Mouse (Mus musculus) megakaryocyte, embryonic 14.5 days (primary cell): ENCODE measurements at regions not wholly inside any gene's neighbourhood (a gene's known extent, or its start where the extent isn't known, plus 50 kb on each side); places are given as distances from the start of the nearest gene placed in this dataset.

Experiments used
- FLI1 ChIP-seq: IDR thresholded peaks from 2 replicates; pipeline ENCODE4 v1.6.1; 2012; ENCODE audit warnings: low read length, inconsistent platforms, mixed read lengths
- GATA1 ChIP-seq: IDR thresholded peaks from 3 replicates; pipeline ENCODE4 v1.6.1; 2012; ENCODE audit warnings: mixed read lengths, low read length, inconsistent platforms, borderline replicate concordance

DNA sequence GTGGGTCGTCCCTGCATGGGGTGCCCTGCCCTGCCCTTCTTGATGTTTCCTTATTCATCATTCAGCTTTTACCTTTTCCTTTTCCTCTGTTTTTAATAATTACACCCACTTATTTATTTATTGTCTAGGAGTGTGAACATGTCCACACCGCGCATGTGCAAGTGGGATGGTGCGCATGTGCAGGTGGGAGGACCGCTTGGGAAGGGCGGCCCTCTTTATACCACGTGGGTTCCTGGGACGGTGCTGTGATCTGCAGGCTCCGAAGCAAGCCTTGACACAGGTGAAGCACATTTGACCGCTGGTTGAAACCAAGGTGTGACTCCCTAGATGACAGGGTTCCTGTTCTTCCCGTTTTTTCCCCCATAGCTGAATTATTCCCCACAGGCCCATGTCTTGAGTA, 60.0 kb downstream of the Syf2 start:
- TF ChIP-seq GATA1 (no peak), FLI1 (no peak)
